In the genomic region with DNA sequence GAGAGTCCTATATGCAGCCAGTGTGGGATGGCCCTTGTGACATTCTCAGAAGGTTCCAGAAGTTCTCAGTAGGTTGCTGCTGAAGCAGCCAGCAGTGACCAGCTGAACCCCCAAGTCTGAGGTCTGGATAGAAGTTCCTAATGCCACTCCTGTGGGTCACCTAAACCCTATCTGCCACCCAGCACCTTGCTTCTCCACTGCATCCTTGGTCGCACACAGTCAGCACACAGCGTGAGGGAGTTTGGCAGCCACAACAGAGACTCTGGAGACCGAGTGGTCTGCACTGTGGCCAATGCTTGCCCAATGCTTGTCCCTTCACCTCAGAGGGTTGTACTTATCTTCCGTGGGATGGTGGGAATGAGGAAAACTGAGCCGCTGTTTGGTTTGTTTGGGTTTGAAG, we compare ENCODE assay signal across 38 mouse cellular contexts. TPM values are rescaled to one million over a fixed set of nuclear protein-coding genes. Genes with fewer than 3 reads are reported as not detected.
DNase-seq lines count a peak whose midpoint lies in the region; ATAC-seq and TF ChIP-seq lines count a peak whose summit lies in the region.
"Had no signal": no experiment of that assay in that cellular context is flagged by ENCODE, and none has a peak within 500 bp of the region (broad histone marks: within the 10 kb centered on the region; RNA-seq: fewer than 3 reads in every experiment).

No protein-coding gene starts in this region.

- no peak for DNase-seq in forebrain, embryonic 10.5 days (ENCODE audit: extremely low spot score, low spot score)
- DNase-seq in forebrain, postnatal 0 days: no peak
- no peak for DNase-seq in hindbrain, embryonic 10.5 days (ENCODE audit: low spot score)
- no peak for DNase-seq in hindbrain, embryonic 11.5 days (ENCODE audit: low spot score)
- peak; percentile 64 for DNase-seq in liver
- no peak for DNase-seq in thymus, postnatal 4 days
- DNase-seq in embryo, embryonic 11 days: no peak
- DNase-seq: adrenal gland, postnatal 14 days; cerebellum, adult 11-12 months; cerebellum, postnatal 14 days; heart, postnatal 4 days; kidney, adult 2 months; kidney, postnatal 36 days; lung, embryonic 14.5 days; right cerebral cortex, adult 18-20 months; spleen, adult 18-20 months; thymus, postnatal 14 days had no signal

- H3K36me3 ChIP-seq in forebrain, embryonic 10.5 days (replicated peaks): no peaks in the 10 kb centered on the region
- no peaks in the 10 kb centered on the region for H3K36me3 ChIP-seq in forebrain, postnatal 0 days (ENCODE audit: insufficient read depth)
- H3K36me3 ChIP-seq in hindbrain, embryonic 10.5 days: no peaks in the 10 kb centered on the region
- no peaks in the 10 kb centered on the region for H3K36me3 ChIP-seq in hindbrain, embryonic 11.5 days (ENCODE audit: control insufficient read depth, insufficient read depth, low read length)
- no peaks in the 10 kb centered on the region for H3K36me3 ChIP-seq in liver, embryonic 15.5 days (replicated peaks)
- H3K36me3 ChIP-seq: hindbrain, embryonic 15.5 days; neural tube, embryonic 12.5 days had no signal

- peaks cover 12% of the 10 kb centered on the region; the same call in 1 of the 2 replicates for H3K4me1 ChIP-seq in forebrain, embryonic 10.5 days
- no peaks in the 10 kb centered on the region for H3K4me1 ChIP-seq in forebrain, postnatal 0 days (ENCODE audit: insufficient read depth)
- peaks cover 7% of the 10 kb centered on the region; the same call in 1 of the 2 replicates for H3K4me1 ChIP-seq in hindbrain, embryonic 10.5 days (replicated peaks)
- H3K4me1 ChIP-seq in hindbrain, embryonic 11.5 days (replicated peaks; ENCODE audit: control insufficient read depth, insufficient read depth, low read length): no peaks in the 10 kb centered on the region
- H3K4me1 ChIP-seq in liver, embryonic 15.5 days (replicated peaks): peaks cover 83% of the 10 kb centered on the region
- H3K4me1 ChIP-seq: hindbrain, embryonic 15.5 days; neural tube, embryonic 12.5 days had no signal

- H3K4me2 ChIP-seq in forebrain, postnatal 0 days (ENCODE audit: low read depth): no peak overlapping the region
- no peak overlapping the region for H3K4me2 ChIP-seq in hindbrain, embryonic 11.5 days (replicated peaks; ENCODE audit: low read depth, low read length)
- H3K4me2 ChIP-seq in liver, embryonic 15.5 days: peak overlapping the region; percentile 75
- H3K4me2 ChIP-seq: hindbrain, embryonic 15.5 days; lung, embryonic 14.5 days; midbrain, embryonic 11.5 days; neural tube, embryonic 12.5 days had no signal

- no peak overlapping the region for H3K9ac ChIP-seq in forebrain, postnatal 0 days
- H3K9ac ChIP-seq in hindbrain, embryonic 11.5 days (ENCODE audit: low read depth, low read length): no peak overlapping the region
- peak overlapping the region; percentile 47 for H3K9ac ChIP-seq in liver, embryonic 15.5 days
- H3K9ac ChIP-seq: hindbrain, embryonic 15.5 days; lung, embryonic 14.5 days; neural tube, embryonic 12.5 days had no signal

- TF ChIP-seq CTCF in forebrain, postnatal 0 days (IDR thresholded peaks at IDR 0.05; ENCODE audit: low read depth): no peak

- no peaks in the 10 kb centered on the region for H3K9me3 ChIP-seq in forebrain, embryonic 10.5 days
- H3K9me3 ChIP-seq in forebrain, postnatal 0 days (ENCODE audit: low read length): no peaks in the 10 kb centered on the region
- no peaks in the 10 kb centered on the region for H3K9me3 ChIP-seq in hindbrain, embryonic 10.5 days
- no peaks in the 10 kb centered on the region for H3K9me3 ChIP-seq in hindbrain, embryonic 11.5 days (ENCODE audit: control insufficient read depth, low read length)
- no peaks in the 10 kb centered on the region for H3K9me3 ChIP-seq in liver, embryonic 15.5 days (replicated peaks)
- H3K9me3 ChIP-seq: hindbrain, embryonic 15.5 days; neural tube, embryonic 12.5 days had no signal

- ATAC-seq in forebrain, postnatal 0 days: no peak
- ATAC-seq in hindbrain, embryonic 11.5 days (ENCODE audit: low FRiP score): no peak
- ATAC-seq in liver, embryonic 15.5 days (ENCODE audit: insufficient read depth): no peak
- ATAC-seq: forebrain, embryonic 16.5 days; inflammation-experienced regulatory T-cells, adult 6 months; midbrain, embryonic 16.5 days had no signal

- peaks cover 65% of the 10 kb centered on the region for H3K27me3 ChIP-seq in forebrain, embryonic 10.5 days (ENCODE audit: poor library complexity, severe bottlenecking)
- H3K27me3 ChIP-seq in forebrain, postnatal 0 days (ENCODE audit: insufficient read depth, low read length): no peaks in the 10 kb centered on the region
- peaks cover 29% of the 10 kb centered on the region for H3K27me3 ChIP-seq in hindbrain, embryonic 10.5 days (ENCODE audit: insufficient read depth, poor library complexity, severe bottlenecking)
- no peaks in the 10 kb centered on the region; the same call in 1 of the 2 replicates for H3K27me3 ChIP-seq in hindbrain, embryonic 11.5 days (ENCODE audit: control insufficient read depth, insufficient read depth, low read length)
- H3K27me3 ChIP-seq in liver, embryonic 15.5 days: no peaks in the 10 kb centered on the region
- H3K27me3 ChIP-seq: hindbrain, embryonic 15.5 days had no signal

- no peak overlapping the region for H3K4me3 ChIP-seq in forebrain, embryonic 10.5 days
- no peak overlapping the region for H3K4me3 ChIP-seq in forebrain, postnatal 0 days (ENCODE audit: low read depth, low read length)
- H3K4me3 ChIP-seq in hindbrain, embryonic 10.5 days: no peak overlapping the region
- H3K4me3 ChIP-seq in hindbrain, embryonic 11.5 days (ENCODE audit: low read depth, low read length): no peak overlapping the region
- no peak overlapping the region for H3K4me3 ChIP-seq in liver, embryonic 15.5 days (replicated peaks)
- H3K4me3 ChIP-seq: hindbrain, embryonic 15.5 days; layer of hippocampus, adult 2 months; myocyte; neural tube, embryonic 12.5 days had no signal

- peak overlapping the region; percentile 77; the same call in 1 of the 2 replicates for H3K27ac ChIP-seq in forebrain, embryonic 10.5 days
- H3K27ac ChIP-seq in forebrain, postnatal 0 days (ENCODE audit: low read depth, low read length): no peak overlapping the region
- H3K27ac ChIP-seq in hindbrain, embryonic 10.5 days: peak overlapping the region; percentile 31; the same call in 1 of the 2 replicates
- no peak overlapping the region for H3K27ac ChIP-seq in hindbrain, embryonic 11.5 days (ENCODE audit: low read depth, low read length)
- H3K27ac ChIP-seq in liver, embryonic 15.5 days (replicated peaks): peak overlapping the region; percentile 100
- H3K27ac ChIP-seq: hindbrain, embryonic 15.5 days; layer of hippocampus, adult 2 months; neural tube, embryonic 12.5 days had no signal

- 87% methylated on average over 5 of the region's 5 CpGs for WGBS in forebrain, embryonic 10.5 days
- 88% methylated on average over 5 of the region's 5 CpGs for WGBS in forebrain, postnatal 0 days
- 88% methylated on average over 5 of the region's 5 CpGs for WGBS in hindbrain, embryonic 10.5 days
- WGBS in hindbrain, embryonic 11.5 days: 84% methylated on average over 5 of the region's 5 CpGs
- WGBS in liver, embryonic 15.5 days (ENCODE audit: insufficient replicate concordance): 49% methylated on average over 5 of the region's 5 CpGs

RNA-seq across cellular contexts. Expression of gene Ano1, which starts 35.7 kb away (rescaled TPM):
- polyA plus RNA-seq in forebrain, embryonic 10.5 days (2016; fragmentation: Nextera tagmentation; extraction: Ambion mirVana): 17.9 and 22.3 TPM in 2 replicates
- total RNA-seq in forebrain, postnatal 0 days (2014; rRNA removed): 6.6 and 8.2 TPM in 2 replicates
- polyA plus RNA-seq in forebrain, postnatal 0 days (2015; fragmentation: Nextera tagmentation; extraction: Ambion mirVana): 3.1 and 4.6 TPM in 2 replicates
- 7.4 and 12.9 TPM in 2 replicates for polyA plus RNA-seq in hindbrain, embryonic 10.5 days (2016; fragmentation: Nextera tagmentation; extraction: Ambion mirVana)
- polyA plus RNA-seq in hindbrain, embryonic 11.5 days (2014; fragmentation: Nextera tagmentation; extraction: Ambion mirVana): 6.2 and 7.1 TPM in 2 replicates
- 1.4 and 1.5 TPM in 2 replicates for polyA plus RNA-seq in liver, embryonic 15.5 days (2015; fragmentation: Nextera tagmentation; extraction: Ambion mirVana)
- total RNA-seq: granulocyte monocyte progenitor cell, adult 5-6 weeks; megakaryocyte progenitor cell, adult 5-6 weeks had no signal
- polyA plus RNA-seq: inflammation-experienced regulatory T-cells, adult 6 months had no signal

RNA-seq across cellular contexts. Expression of gene Fgf3, which starts 50.4 kb away (rescaled TPM):
- 0.98 and 1.2 TPM in 2 replicates for polyA plus RNA-seq in forebrain, embryonic 10.5 days (2016; fragmentation: Nextera tagmentation; extraction: Ambion mirVana)
- total RNA-seq in forebrain, postnatal 0 days (2014; rRNA removed): 1.8 and 6.1 TPM in 2 replicates
- polyA plus RNA-seq in forebrain, postnatal 0 days (2015; fragmentation: Nextera tagmentation; extraction: Ambion mirVana): 1.5 and 1.9 TPM in 2 replicates
- polyA plus RNA-seq in hindbrain, embryonic 10.5 days (2016; fragmentation: Nextera tagmentation; extraction: Ambion mirVana): 1.7 and 2.6 TPM in 2 replicates
- 0.59 and 1.1 TPM in 2 replicates for polyA plus RNA-seq in hindbrain, embryonic 11.5 days (2014; fragmentation: Nextera tagmentation; extraction: Ambion mirVana)
- 0.06 TPM in 1 of 2 replicates, not detected in the other for polyA plus RNA-seq in liver, embryonic 15.5 days (2015; fragmentation: Nextera tagmentation; extraction: Ambion mirVana)
- total RNA-seq: gastrocnemius, adult 8-10 months; heart, postnatal 4 days; MEL had no signal
- polyA plus RNA-seq: heart, embryonic 14.5 days; inflammation-experienced regulatory T-cells, adult 6 months; kidney, adult 2 months; lung, embryonic 14.5 days; myocyte; stomach, embryonic 16.5 days had no signal

RNA-seq across cellular contexts. Expression of gene Fgf4, which starts 59.7 kb away (rescaled TPM):
- polyA plus RNA-seq in forebrain, embryonic 10.5 days (2016; fragmentation: Nextera tagmentation; extraction: Ambion mirVana): not detected in 2 replicates
- not detected in 2 replicates for total RNA-seq in forebrain, postnatal 0 days (2014; rRNA removed)
- not detected in 2 replicates for polyA plus RNA-seq in forebrain, postnatal 0 days (2015; fragmentation: Nextera tagmentation; extraction: Ambion mirVana)
- 0.15 TPM in 1 of 2 replicates, not detected in the other for polyA plus RNA-seq in hindbrain, embryonic 10.5 days (2016; fragmentation: Nextera tagmentation; extraction: Ambion mirVana)
- polyA plus RNA-seq in hindbrain, embryonic 11.5 days (2014; fragmentation: Nextera tagmentation; extraction: Ambion mirVana): 0.04 TPM in 1 of 2 replicates, not detected in the other
- polyA plus RNA-seq in liver, embryonic 15.5 days (2015; fragmentation: Nextera tagmentation; extraction: Ambion mirVana): not detected in 2 replicates
- total RNA-seq: adrenal gland, postnatal 14 days; gastrocnemius, adult 8-10 months; granulocyte monocyte progenitor cell, adult 5-6 weeks; heart, postnatal 4 days; layer of hippocampus, adult 2 months; layer of hippocampus, postnatal 14 days; left cerebral cortex, adult 8-10 months; left cerebral cortex, postnatal 36 days; megakaryocyte progenitor cell, adult 5-6 weeks; MEL had no signal
- polyA plus RNA-seq: cortical plate, adult 2 months; forebrain, embryonic 11.5 days; forebrain, embryonic 16.5 days; heart, embryonic 14.5 days; hindbrain, embryonic 15.5 days; inflammation-experienced regulatory T-cells, adult 6 months; kidney, adult 2 months; kidney, embryonic 16.5 days; lung, embryonic 14.5 days; midbrain, embryonic 11.5 days; midbrain, embryonic 16.5 days; myocyte had no signal

Comparison
In these comparisons a context has a peak if more than half of its experiments do, and no peak if none do; other contexts are left out.
1. H3K27ac ChIP-seq: peak in forebrain, embryonic 10.5 days (single experiment), hindbrain, embryonic 10.5 days (single experiment) and liver, embryonic 15.5 days (single experiment); none in forebrain, postnatal 0 days (single experiment) and hindbrain, embryonic 11.5 days (single experiment).